Mouse (Mus musculus): ENCODE data around the gene Rpusd3. TPM values are rescaled to one million over a fixed set of nuclear protein-coding genes. Genes with fewer than 3 reads are reported as not detected.

Gene Rpusd3
- polyA plus RNA-seq (2012; rRNA removed): 60.5 and 82.9 TPM in 2 replicates

GRCm38 (mm10) chr6:113419199-113419587, at the start of gene Rpusd3:
TSS of gene Rpusd3 (minus strand) at chr6:113419340.

GRCm38 (mm10) chr6:113457952-113458534, 38.9 kb upstream of the Rpusd3 start, which contains the start of gene Il17re:
TSS of gene Il17re (plus strand) at chr6:113458484.

GRCm38 (mm10) chr6:113442442-113443090, 23.4 kb upstream of the Rpusd3 start, which contains the start of gene Jagn1:
TSS of gene Jagn1 (plus strand) at chr6:113442569.

GRCm38 (mm10) chr6:113435664-113436205, 16.6 kb upstream of the Rpusd3 start, which contains the start of gene Cidec:
TSS of gene Cidec (minus strand) at chr6:113435760.

GRCm38 (mm10) chr6:113388960-113389359, 30.2 kb downstream of the Rpusd3 start, which contains the start of gene Ttll3:
TSS of gene Ttll3 (plus strand) at chr6:113389260.

GRCm38 (mm10) chr6:113377496-113378385, 41.4 kb downstream of the Rpusd3 start, which contains the start of the genes Tada3 and Arpc4:
TSS of gene Tada3 (minus strand) at chr6:113377883.
TSS of gene Arpc4 (plus strand) at chr6:113378115.

Other genes starting within 250 kb of the Rpusd3 start
- gene Lhfpl4, start 224.0 kb downstream of the Rpusd3 start, polyA plus RNA-seq (2012; rRNA removed): 0.69 and 0.83 TPM in 2 replicates
- gene Mtmr14, start 181.5 kb downstream of the Rpusd3 start, polyA plus RNA-seq (2012; rRNA removed): 49.7 and 54.9 TPM in 2 replicates
- gene Cpne9, start 137.0 kb downstream of the Rpusd3 start, polyA plus RNA-seq (2012; rRNA removed): not detected in 2 replicates
- 18.4 and 20.7 TPM in 2 replicates for gene Brpf1, start 112.2 kb downstream of the Rpusd3 start, polyA plus RNA-seq (2012; rRNA removed)
- gene Ogg1, start 92.4 kb downstream of the Rpusd3 start, polyA plus RNA-seq (2012; rRNA removed): 15.0 and 17.0 TPM in 2 replicates
- gene Camk1, start 75.4 kb downstream of the Rpusd3 start, polyA plus RNA-seq (2012; rRNA removed): 51.0 and 52.5 TPM in 2 replicates
- gene Tada3, start 41.5 kb downstream of the Rpusd3 start, polyA plus RNA-seq (2012; rRNA removed): 27.3 and 28.2 TPM in 2 replicates
- gene Arpc4, start 41.2 kb downstream of the Rpusd3 start, polyA plus RNA-seq (2012; rRNA removed): 93.9 and 95.9 TPM in 2 replicates
- gene Ttll3, start 30.1 kb downstream of the Rpusd3 start, polyA plus RNA-seq (2012; rRNA removed): 13.7 and 17.6 TPM in 2 replicates
- 36.2 and 51.7 TPM in 2 replicates for gene Cidec, start 16.4 kb upstream of the Rpusd3 start, polyA plus RNA-seq (2012; rRNA removed)
- gene Jagn1, start 23.2 kb upstream of the Rpusd3 start, polyA plus RNA-seq (2012; rRNA removed): 40.7 and 52.2 TPM in 2 replicates
- gene Il17re, start 39.1 kb upstream of the Rpusd3 start, polyA plus RNA-seq (2012; rRNA removed): 65.1 and 72.6 TPM in 2 replicates
- 362 and 371 TPM in 2 replicates for gene Il17rc, start 52.1 kb upstream of the Rpusd3 start, polyA plus RNA-seq (2012; rRNA removed)
- 11.6 and 14.9 TPM in 2 replicates for gene Creld1, start 64.0 kb upstream of the Rpusd3 start, polyA plus RNA-seq (2012; rRNA removed)
- 0.12 and 0.23 TPM in 2 replicates for gene Prrt3, start 82.6 kb upstream of the Rpusd3 start, polyA plus RNA-seq (2012; rRNA removed)
- gene Emc3, start 112.3 kb upstream of the Rpusd3 start, polyA plus RNA-seq (2012; rRNA removed): 31.9 TPM in 2 replicates
- 1.5 and 1.8 TPM in 2 replicates for gene Fancd2, start 112.3 kb upstream of the Rpusd3 start, polyA plus RNA-seq (2012; rRNA removed)
- not detected in 2 replicates for gene Fancd2os, start 181.4 kb upstream of the Rpusd3 start, polyA plus RNA-seq (2012; rRNA removed)
- gene Brk1, start 185.4 kb upstream of the Rpusd3 start, polyA plus RNA-seq (2012; rRNA removed): 78.5 and 91.9 TPM in 2 replicates
- gene Vhl, start 204.6 kb upstream of the Rpusd3 start, polyA plus RNA-seq (2012; rRNA removed): 10.7 and 10.9 TPM in 2 replicates
- 48.1 and 50.3 TPM in 2 replicates for gene Irak2, start 219.1 kb upstream of the Rpusd3 start, polyA plus RNA-seq (2012; rRNA removed)

All from colon, adult 2 months (tissue).